Mouse (Mus musculus) activated CD4-positive, CD25-positive, alpha-beta regulatory T cell, adult 4 months (primary cell): ENCODE data around the gene Cetn3. TPM values are rescaled to one million over a fixed set of nuclear protein-coding genes. Genes with fewer than 3 reads are reported as not detected.

ENCODE experiments used
- ATAC-seq: one replicate; pipeline ENCODE4 v1.8.0; 2017
- polyA plus RNA-seq, 2 experiments: library from polyadenylated mRNA; unstranded; fragments of 100-300 nt; shearing (Covaris generic); gene quantifications; one replicate each; pipeline ENCODE4 v1.2.1; 2017

Cetn3 gene
- polyA plus RNA-seq, 2 experiments from 2014 or later = 164 to 180 TPM

DNA sequence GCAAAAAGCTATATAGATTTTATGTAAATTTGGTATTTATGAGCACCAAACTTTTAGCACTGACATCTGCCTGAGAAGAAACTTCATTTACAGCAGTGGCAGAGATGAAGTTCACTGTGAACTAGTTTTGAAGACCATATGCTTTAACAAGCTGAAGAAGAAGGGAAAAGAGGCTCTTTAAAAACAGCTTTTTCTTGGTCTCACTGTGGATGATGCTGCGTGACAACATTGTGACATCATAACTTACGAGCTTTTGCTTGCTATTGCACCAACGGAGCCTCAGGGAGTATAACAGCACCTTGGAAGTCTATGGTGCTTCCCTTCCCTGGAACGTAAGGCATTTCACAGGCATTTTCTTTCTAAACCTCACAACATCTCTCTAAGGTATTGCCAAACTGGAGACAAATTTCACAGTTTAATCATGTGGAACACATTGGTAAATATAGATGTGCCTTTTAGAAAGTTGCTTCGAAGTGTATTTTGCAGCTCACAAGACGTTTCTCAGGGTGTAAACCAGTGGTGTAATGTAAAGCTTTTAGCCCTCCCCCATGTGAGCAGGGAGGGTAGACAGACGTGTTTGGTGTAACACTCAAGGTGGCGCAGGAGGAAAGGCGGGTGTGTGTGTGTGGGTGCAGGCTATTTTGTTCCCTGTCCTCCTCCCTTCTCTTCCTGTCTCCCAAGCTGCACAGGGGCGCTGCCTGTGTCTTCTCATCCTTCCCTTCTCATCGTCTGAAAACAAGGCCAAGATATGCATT lies 41.9 kb downstream of the Cetn3 start:
- no peak for ATAC-seq

DNA sequence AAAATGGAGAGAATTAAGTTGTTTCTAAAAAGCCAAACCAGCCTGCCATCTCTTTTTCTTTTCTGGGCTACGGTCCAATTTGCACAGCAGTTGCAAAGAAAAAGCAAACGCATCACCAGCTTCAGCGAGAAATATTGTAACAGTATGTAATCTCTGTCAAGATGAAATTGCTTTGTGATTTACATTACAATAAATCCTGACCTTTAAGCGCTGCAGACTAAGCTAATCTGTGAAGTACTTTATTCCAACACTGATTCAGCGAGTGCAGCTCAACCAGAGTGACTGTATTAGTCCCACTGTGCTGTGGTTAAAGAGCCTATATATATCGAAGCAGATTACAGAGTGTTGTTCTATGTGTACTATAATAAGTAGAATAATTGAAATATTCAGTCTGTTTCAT lies 45.6 kb downstream of the Cetn3 start:
- no peak for ATAC-seq

DNA sequence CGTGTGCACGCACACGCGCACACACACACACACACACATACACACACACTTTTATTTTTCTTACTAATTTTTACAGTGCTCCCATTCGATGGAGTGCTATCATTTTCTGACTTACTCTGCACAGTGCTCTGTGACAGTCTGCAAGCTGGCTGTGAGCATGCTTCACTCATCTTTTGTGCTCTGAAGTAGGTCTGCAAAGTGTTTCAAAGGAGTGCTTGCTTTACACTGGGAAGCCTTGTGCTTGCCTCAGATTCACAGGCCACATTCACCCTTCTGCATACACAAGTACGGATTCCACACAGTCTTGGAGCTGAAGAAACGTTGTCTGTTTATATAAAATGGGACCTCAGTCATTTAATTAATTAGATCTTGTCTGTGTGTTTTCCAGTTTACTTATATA lies 49.0 kb downstream of the Cetn3 start:
- no peak for ATAC-seq

DNA sequence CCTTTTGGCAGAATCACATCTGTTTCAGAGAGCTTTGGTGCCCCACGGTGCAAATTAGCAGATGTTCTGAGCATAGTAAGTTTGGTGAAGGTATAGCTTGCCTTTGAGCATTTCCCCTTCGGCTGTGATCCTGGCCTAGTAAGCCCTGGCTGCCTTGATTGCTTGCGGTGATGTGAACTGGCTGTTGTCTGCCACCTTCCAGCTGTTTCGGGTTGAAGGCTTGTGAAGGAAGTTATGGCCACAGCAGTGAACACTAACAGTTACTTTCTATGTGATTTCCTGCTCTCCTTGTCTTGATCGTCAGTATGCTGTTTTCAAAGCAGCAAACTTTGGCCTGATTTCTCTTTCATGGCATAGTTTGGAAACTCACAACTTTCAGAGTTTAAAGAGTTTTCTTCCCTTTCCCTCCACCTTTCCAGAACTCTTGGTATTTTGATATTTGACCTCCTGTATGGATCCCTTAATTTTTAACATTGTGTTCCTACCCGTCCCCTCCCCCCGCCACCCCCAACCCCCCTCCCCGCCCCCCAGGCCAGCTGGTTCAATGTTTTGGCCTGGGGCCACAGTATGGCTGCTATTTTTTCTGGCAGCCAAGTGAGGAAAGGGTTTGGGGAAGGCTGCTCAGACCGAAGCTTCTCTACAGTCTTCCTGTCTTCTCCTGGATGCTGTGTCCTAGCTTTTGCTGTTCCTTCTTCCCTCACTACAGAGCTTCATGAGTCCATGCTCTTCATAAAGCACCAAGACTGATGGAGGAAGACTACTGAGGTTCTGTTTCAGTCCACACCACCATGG lies 53.7 kb downstream of the Cetn3 start:
- ATAC-seq = no peak

DNA sequence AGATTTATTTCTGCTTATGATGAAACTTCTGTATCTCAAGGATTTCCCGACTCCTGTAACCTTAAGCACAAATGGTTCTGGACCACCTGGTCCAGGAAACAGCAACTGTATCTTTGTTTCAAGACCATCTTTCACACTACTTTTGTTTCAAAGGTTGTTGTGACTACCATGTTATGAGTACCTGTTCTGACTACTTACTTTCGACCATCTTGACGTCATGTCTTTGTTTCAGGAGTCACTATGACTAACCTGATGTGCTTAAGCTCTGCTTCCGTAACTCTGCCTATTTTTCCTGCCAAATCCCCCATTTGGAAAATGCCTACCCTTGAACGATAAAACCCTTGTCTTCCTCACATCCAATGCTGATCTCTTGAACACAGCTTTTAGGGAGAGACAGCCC lies 55.1 kb downstream of the Cetn3 start:
- no peak for ATAC-seq

DNA sequence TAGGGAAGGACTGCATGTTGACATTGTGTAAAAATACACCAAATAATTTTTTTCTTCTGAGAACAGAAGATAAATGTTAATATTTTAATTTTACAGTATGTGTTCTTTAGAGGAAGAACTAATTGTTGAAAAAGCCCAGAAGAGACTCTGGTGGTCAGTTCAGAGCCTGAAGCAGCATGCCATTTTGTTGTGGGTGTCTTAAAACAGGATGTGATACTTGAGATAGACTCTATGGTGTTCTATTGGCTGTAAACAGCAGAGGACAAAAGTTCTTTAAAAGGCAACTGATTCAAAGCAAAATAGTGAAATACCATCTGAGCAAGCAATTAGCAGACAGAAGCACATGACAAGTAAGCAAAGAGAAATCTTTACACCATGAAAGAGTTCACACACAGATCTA lies 56.1 kb downstream of the Cetn3 start:
- no peak for ATAC-seq

DNA sequence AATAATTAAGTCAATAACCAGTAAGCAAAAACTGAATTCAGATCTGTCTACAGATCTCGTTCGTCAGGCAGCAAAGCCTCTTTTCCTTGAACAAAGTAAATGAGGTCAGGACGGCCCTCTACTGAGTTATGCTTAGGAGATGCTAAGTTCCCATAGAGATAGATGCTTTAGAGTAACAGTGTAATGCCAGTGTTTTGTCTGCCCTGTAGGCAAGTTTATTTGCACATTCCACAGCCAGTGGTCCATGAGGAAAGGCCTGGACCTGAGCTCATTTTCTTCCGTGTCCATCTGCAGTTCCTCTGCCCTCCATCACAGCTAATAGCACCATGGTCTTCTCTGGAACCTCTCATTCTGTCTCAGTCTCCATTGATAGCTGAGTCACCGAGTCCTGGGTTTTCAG lies 57.4 kb downstream of the Cetn3 start:
- ATAC-seq = no peak

DNA sequence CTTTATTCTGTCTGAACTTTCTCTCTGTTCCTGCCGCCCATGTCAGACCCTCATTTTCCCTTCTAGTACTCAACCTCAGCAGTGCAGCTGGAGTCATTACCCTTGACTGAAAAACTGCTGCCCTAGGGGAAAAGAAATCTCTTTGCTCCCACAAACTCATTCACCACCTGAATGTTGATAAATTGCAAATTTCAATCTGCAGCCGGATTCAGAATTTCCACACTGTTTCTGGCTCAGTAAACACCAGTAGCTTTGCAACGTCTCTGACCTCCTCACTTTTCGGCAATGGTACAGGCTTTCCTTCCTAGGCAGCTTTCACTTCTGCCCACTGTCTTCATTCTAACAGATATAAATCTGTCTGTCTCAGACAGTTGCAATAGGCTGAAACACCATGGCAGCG lies 57.8 kb downstream of the Cetn3 start:
- no peak for ATAC-seq

DNA sequence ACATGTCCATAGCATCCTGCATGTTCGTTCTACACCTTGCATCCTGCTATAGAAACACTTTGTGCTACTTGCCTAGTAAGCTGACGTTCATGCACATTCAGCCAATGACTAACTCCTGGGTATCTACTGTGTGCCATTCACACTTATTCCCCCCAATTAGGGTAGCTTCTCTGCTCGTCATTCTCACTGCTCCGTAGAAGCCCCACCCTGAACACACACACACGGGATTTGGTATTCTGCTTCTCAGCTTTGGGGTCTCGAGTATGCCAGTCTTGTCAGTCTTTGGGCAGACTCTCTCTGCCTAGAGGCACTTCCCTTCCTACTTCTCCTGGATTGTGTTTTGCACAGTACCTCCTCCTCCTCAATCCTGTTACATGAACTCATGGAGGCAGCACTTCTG lies 59.4 kb downstream of the Cetn3 start:
- no peak for ATAC-seq

Other genes starting within 250 kb of the Cetn3 start
- gene Adgrv1, start 149.9 kb upstream of the Cetn3 start, polyA plus RNA-seq = under 1 TPM in 1 of 2 experiments, not detected in 1; 0.66 TPM
- gene Lysmd3, start 125.4 kb upstream of the Cetn3 start, polyA plus RNA-seq = 10 to 100 TPM; 14.3 to 17.2 TPM
- 10 to 100 TPM in 1 of 2 experiments, 1 to 10 TPM in 1; 7.7 to 11.5 TPM for gene Polr3g, start 72.1 kb upstream of the Cetn3 start, polyA plus RNA-seq
- 10 to 100 TPM; 10.9 to 16.5 TPM for gene Mblac2, start 71.7 kb upstream of the Cetn3 start, polyA plus RNA-seq